Mouse (Mus musculus): ENCODE measurements at regions not wholly inside any gene's neighbourhood (a gene's known extent, or its start where the extent isn't known, plus 50 kb on each side); places are given as distances from the start of the nearest gene placed in this dataset.
"Not testable (repeated sequence)": the region's sequence is repeated elsewhere in the genome, so short reads cannot be mapped to it uniquely, and the experiment has no call there.

DNA sequence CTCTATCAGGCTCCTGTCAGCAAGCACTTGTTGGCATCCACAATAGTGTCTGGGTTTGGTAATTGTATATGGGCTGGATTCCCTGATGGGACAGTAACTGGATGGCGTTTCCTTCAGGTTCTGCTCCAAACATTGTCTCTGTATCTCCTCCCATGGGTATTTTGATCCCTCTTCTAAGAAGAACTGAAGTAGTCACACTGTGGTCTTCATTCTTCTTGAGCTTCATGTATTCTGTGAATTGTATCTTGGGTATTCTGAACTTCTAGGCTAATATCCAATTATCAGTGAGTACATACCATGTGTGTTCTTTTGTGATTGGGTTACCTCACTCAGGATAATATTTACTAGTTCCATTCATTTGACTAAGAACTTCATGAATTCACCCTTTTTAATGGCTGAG is 119.2 kb upstream of the Gm21119 start:
- DNase-seq (ENCODE audit: low read depth, low spot score) = not testable (repeated sequence)

GRCm38 (mm10) chr8:20513920-20514319 is 100.8 kb upstream of the Gm21119 start:
- DNase-seq (ENCODE audit: low read depth, low spot score) = peak; percentile 35

GRCm38 (mm10) chr8:20516324-20516830 is 98.3 kb upstream of the Gm21119 start:
- DNase-seq (ENCODE audit: low read depth, low spot score) = not testable (repeated sequence)

GRCm38 (mm10) chr8:20517551-20517950 is 97.2 kb upstream of the Gm21119 start:
- DNase-seq (ENCODE audit: low read depth, low spot score) = not testable (repeated sequence)

- DNase-seq (ENCODE audit: low read depth, low spot score) = peak; percentile 3
These were observed 90.2 kb upstream of the Gm21119 start for GRCm38 (mm10) chr8:20524539-20524938.

GRCm38 (mm10) chr8:20529048-20529447 is 85.7 kb upstream of the Gm21119 start:
- DNase-seq (ENCODE audit: low read depth, low spot score) = not testable (repeated sequence)

- not testable (repeated sequence) for DNase-seq (ENCODE audit: low read depth, low spot score)
These were observed 75.7 kb upstream of the Gm21119 start for GRCm38 (mm10) chr8:20539031-20539430.

GRCm38 (mm10) chr8:20544084-20544483 is 70.6 kb upstream of the Gm21119 start:
- DNase-seq (ENCODE audit: low read depth, low spot score) = not testable (repeated sequence)

- not testable (repeated sequence) for DNase-seq (ENCODE audit: low read depth, low spot score)
These were observed 69.4 kb upstream of the Gm21119 start for GRCm38 (mm10) chr8:20545347-20545746.

- not testable (repeated sequence) for DNase-seq (ENCODE audit: low read depth, low spot score)
These were observed 68.3 kb upstream of the Gm21119 start for GRCm38 (mm10) chr8:20546401-20546800.

DNA sequence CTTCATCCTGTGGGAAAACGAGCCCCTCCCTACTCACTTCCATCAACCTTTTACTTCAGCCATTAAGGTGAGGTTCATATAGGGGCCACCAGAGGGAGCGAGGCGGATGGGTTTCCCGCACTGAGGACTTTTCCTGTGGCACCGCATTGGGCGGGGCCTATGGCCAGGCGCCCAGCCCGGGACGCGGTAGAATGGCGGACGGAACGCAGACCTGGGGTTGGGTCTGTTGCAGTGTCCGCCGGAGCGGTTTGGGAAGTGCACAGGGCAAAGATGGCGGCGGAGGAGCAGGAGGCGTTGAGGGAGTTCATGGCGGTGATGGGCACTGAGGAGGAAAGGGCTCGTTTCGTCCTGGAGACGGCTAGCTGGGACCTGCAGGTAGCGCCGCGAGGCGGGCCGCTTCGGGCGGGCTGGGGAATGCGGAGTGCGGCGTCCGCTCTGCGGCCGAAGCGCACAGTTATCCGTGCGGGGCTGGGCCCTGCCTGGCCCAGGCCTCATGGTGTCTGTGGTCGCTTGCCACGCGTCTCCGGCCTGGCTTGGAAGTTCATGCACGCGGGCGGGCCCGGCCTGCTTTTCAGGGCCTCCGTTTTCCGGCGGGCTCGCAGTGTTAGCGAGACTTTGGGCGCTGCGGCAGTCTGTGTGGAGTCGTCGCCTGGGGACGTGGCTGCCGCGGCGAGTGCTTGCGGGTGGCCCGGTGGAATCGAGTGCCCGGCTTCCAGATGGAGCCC is 64.5 kb upstream of the Gm21119 start:
- DNase-seq (ENCODE audit: low read depth, low spot score) = peak; percentile 2

GRCm38 (mm10) chr8:20556501-20557181 is 58.1 kb upstream of the Gm21119 start:
- not testable (repeated sequence) for DNase-seq (ENCODE audit: low read depth, low spot score)

- peak; percentile 1 for DNase-seq (ENCODE audit: low read depth, low spot score)
These were observed 57.5 kb upstream of the Gm21119 start for GRCm38 (mm10) chr8:20557184-20557583.

GRCm38 (mm10) chr8:20557609-20558008 is 57.1 kb upstream of the Gm21119 start:
- DNase-seq (ENCODE audit: low read depth, low spot score) = not testable (repeated sequence)
